Mouse (Mus musculus): ENCODE results near the gene Anapc5.

DNA sequence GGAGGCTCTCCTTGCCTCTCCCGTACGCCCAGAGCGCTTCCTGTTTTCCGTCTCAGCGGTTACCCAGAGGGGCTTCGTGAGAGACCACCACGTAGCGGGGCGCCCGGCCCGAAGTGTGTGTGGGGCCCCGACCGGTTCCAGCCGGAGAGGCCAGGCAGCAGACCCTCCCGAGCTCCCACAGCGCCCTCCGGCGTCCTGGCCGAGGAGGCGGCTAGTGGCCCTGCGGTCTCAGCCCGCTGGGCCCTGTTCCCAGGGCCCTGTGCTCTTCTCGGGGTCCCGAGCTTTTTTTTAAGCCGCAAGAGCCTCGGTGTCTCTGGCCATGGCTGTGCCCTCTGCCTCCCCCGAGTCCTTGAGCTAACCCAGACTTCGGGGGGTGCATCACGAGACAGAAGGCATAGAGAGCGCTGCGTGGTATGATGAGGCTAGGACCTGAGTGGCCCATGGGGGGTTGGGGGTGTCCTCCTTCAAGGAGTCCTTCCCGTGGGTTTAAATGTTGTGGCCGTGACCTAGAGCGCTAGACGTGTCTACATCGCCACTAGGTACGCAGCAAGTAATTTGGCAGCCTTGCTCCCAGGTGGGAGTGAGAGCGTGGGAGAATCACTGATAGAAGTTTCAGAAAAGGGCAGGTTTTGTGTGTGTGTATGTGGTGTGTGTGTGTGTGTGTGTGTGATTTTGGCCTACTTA, 29.3 kb upstream of the Anapc5 start:
- TF ChIP-seq CTCF (IDR thresholded peaks at IDR 0.05; ENCODE audit: extremely low read depth, insufficient read depth, low read length): no peak
- TF ChIP-seq POLR2A (IDR thresholded peaks at IDR 0.05; ENCODE audit: extremely low read depth, insufficient read depth, low read length): no peak
